Mouse (Mus musculus): ENCODE measurements around the gene Cd81.

GRCm38 (mm10) chr7:143023499-143023898 lies 29.0 kb upstream of the Cd81 start:
- no peak for TF ChIP-seq CTCF (IDR thresholded peaks at IDR 0.05 in 2 of 3, conservative IDR thresholded peaks at IDR 0.05 in 1 of 3; ENCODE audit: control insufficient read depth in 1 of 3, insufficient read depth in 1 of 3, low read depth in 2 of 3, low read length in 3 of 3, poor library complexity in 1 of 3, severe bottlenecking in 1 of 3)
- no peak for TF ChIP-seq MYC (IDR thresholded peaks at IDR 0.05; ENCODE audit: low read depth, low read length)
- no peak for TF ChIP-seq MAX (IDR thresholded peaks at IDR 0.05; ENCODE audit: low read length)
- TF ChIP-seq GABPA (IDR thresholded peaks at IDR 0.05; ENCODE audit: low read depth, low read length): no peak
- peak; percentile 55; the same call in 1 of the 2 replicates for TF ChIP-seq SIN3A (IDR thresholded peaks at IDR 0.05; ENCODE audit: low read length)
- no peak for TF ChIP-seq POLR2AphosphoS5 (IDR thresholded peaks at IDR 0.05; ENCODE audit: borderline replicate concordance, low read depth, low read length)

Measured in MEL (cell line).